Mouse (Mus musculus): ENCODE data around the gene Slc38a9. TPM values are rescaled to one million over a fixed set of nuclear protein-coding genes. Genes with fewer than 3 reads are reported as not detected.

Slc38a9 gene
- polyA plus RNA-seq, 1 experiment = 1.1 TPM

GRCm38 (mm10) chr13:112678154-112678553, 17.6 kb downstream of the Slc38a9 start:
- H3K27me3 ChIP-seq (replicated peaks) = no peaks in the 10 kb centered on the region
- peaks cover 48% of the 10 kb centered on the region for H3K36me3 ChIP-seq (replicated peaks; ENCODE audit: low read length)
- no peak for TF ChIP-seq GATA1 (IDR thresholded peaks at IDR 0.05; ENCODE audit: borderline replicate concordance, low read length)
- no peak for TF ChIP-seq FLI1 (IDR thresholded peaks at IDR 0.05; ENCODE audit: low read length)
- H3K4me1 ChIP-seq = no peaks in the 10 kb centered on the region
- 0 out of 2 replicates have a peak, but pooled peaks cover 4% of the 10 kb centered on the region for H3K9me3 ChIP-seq
- H3K4me3 ChIP-seq (replicated peaks) = no peak overlapping the region

- Histone ChIP-seq H3K4me1 (no peaks in the 10 kb centered on the region), H3K36me3 (replicated peaks; ENCODE audit: low read length) (peaks cover 45% of the 10 kb centered on the region), H3K4me3 (replicated peaks) (no peak overlapping the region), H3K9me3 (no peaks in the 10 kb centered on the region), H3K27me3 (replicated peaks) (no peaks in the 10 kb centered on the region)
- TF ChIP-seq GATA1 (IDR thresholded peaks at IDR 0.05; ENCODE audit: borderline replicate concordance, low read length) = no peak
- no peak for TF ChIP-seq FLI1 (IDR thresholded peaks at IDR 0.05; ENCODE audit: low read length)
Observed at GRCm38 (mm10) chr13:112683312-112683711, 22.8 kb downstream of the Slc38a9 start.

GRCm38 (mm10) chr13:112683970-112684369, 23.4 kb downstream of the Slc38a9 start:
- no peaks in the 10 kb centered on the region for H3K27me3 ChIP-seq (replicated peaks)

GRCm38 (mm10) chr13:112686155-112686554, 25.6 kb downstream of the Slc38a9 start:
- no peak overlapping the region for H3K4me3 ChIP-seq (replicated peaks)
- H3K4me1 ChIP-seq = no peaks in the 10 kb centered on the region
- peaks cover 45% of the 10 kb centered on the region for H3K36me3 ChIP-seq (replicated peaks; ENCODE audit: low read length)
- H3K9me3 ChIP-seq = no peaks in the 10 kb centered on the region
- no peaks in the 10 kb centered on the region for H3K27me3 ChIP-seq (replicated peaks)
- no peak for TF ChIP-seq FLI1 (IDR thresholded peaks at IDR 0.05; ENCODE audit: low read length)
- TF ChIP-seq GATA1 (IDR thresholded peaks at IDR 0.05; ENCODE audit: borderline replicate concordance, low read length) = no peak

More at GRCm38 (mm10) chr13:112683970-112684369, 23.4 kb downstream of the Slc38a9 start:
- H3K36me3 ChIP-seq (replicated peaks; ENCODE audit: low read length) = peaks cover 43% of the 10 kb centered on the region
- TF ChIP-seq GATA1 (IDR thresholded peaks at IDR 0.05; ENCODE audit: borderline replicate concordance, low read length) = no peak
- no peak for TF ChIP-seq FLI1 (IDR thresholded peaks at IDR 0.05; ENCODE audit: low read length)
- no peaks in the 10 kb centered on the region for H3K4me1 ChIP-seq
- no peak overlapping the region for H3K4me3 ChIP-seq (replicated peaks)
- no peaks in the 10 kb centered on the region for H3K9me3 ChIP-seq

- Histone ChIP-seq H3K4me3 (replicated peaks) (no peak overlapping the region), H3K4me1 (peaks cover 5% of the 10 kb centered on the region; the same call in 1 of the 2 replicates), H3K36me3 (replicated peaks; ENCODE audit: low read length) (peaks cover 40% of the 10 kb centered on the region), H3K27me3 (replicated peaks) (no peaks in the 10 kb centered on the region), H3K9me3 (peaks cover 6% of the 10 kb centered on the region)
- no peak for TF ChIP-seq GATA1 (IDR thresholded peaks at IDR 0.05; ENCODE audit: borderline replicate concordance, low read length)
Observed at GRCm38 (mm10) chr13:112692870-112693553, 32.5 kb downstream of the Slc38a9 start.

- TF ChIP-seq FLI1 (IDR thresholded peaks at IDR 0.05; ENCODE audit: low read length) = peak; percentile 89; the same call in 1 of the 2 replicates
- no peak for TF ChIP-seq GATA1 (IDR thresholded peaks at IDR 0.05; ENCODE audit: borderline replicate concordance, low read length)
- Histone ChIP-seq H3K4me1 (peaks cover 5% of the 10 kb centered on the region; the same call in 1 of the 2 replicates), H3K9me3 (peaks cover 6% of the 10 kb centered on the region), H3K36me3 (replicated peaks; ENCODE audit: low read length) (peaks cover 52% of the 10 kb centered on the region), H3K4me3 (replicated peaks) (peak overlapping the region; percentile 47), H3K27me3 (replicated peaks) (no peaks in the 10 kb centered on the region)
Observed at GRCm38 (mm10) chr13:112695526-112696240, 35.1 kb downstream of the Slc38a9 start.

- Histone ChIP-seq H3K4me1 (no peaks in the 10 kb centered on the region), H3K4me3 (replicated peaks) (no peak overlapping the region), H3K36me3 (replicated peaks; ENCODE audit: low read length) (peaks cover 69% of the 10 kb centered on the region), H3K27me3 (replicated peaks) (no peaks in the 10 kb centered on the region), H3K9me3 (no peaks in the 10 kb centered on the region)
- no peak for TF ChIP-seq GATA1 (IDR thresholded peaks at IDR 0.05; ENCODE audit: borderline replicate concordance, low read length)
- no peak for TF ChIP-seq FLI1 (IDR thresholded peaks at IDR 0.05; ENCODE audit: low read length)
Observed at GRCm38 (mm10) chr13:112701256-112701655, 40.7 kb downstream of the Slc38a9 start.

GRCm38 (mm10) chr13:112706351-112706750, 45.8 kb downstream of the Slc38a9 start:
- no peak for TF ChIP-seq FLI1 (IDR thresholded peaks at IDR 0.05; ENCODE audit: low read length)
- H3K36me3 ChIP-seq (replicated peaks; ENCODE audit: low read length) = peaks cover 40% of the 10 kb centered on the region
- no peaks in the 10 kb centered on the region; the same call in 1 of the 2 replicates for H3K4me1 ChIP-seq
- H3K9me3 ChIP-seq = no peaks in the 10 kb centered on the region
- no peaks in the 10 kb centered on the region for H3K27me3 ChIP-seq (replicated peaks)
- H3K4me3 ChIP-seq (replicated peaks) = no peak overlapping the region

GRCm38 (mm10) chr13:112720078-112720736, 59.7 kb downstream of the Slc38a9 start:
- Histone ChIP-seq H3K4me1 (peaks cover 2% of the 10 kb centered on the region; the same call in 1 of the 2 replicates), H3K27me3 (replicated peaks) (no peaks in the 10 kb centered on the region), H3K36me3 (replicated peaks; ENCODE audit: low read length) (peaks cover 32% of the 10 kb centered on the region), H3K4me3 (replicated peaks) (no peak overlapping the region), H3K9me3 (no peaks in the 10 kb centered on the region)
- TF ChIP-seq FLI1 (IDR thresholded peaks at IDR 0.05; ENCODE audit: low read length) = no peak
- no peak for TF ChIP-seq GATA1 (IDR thresholded peaks at IDR 0.05; ENCODE audit: borderline replicate concordance, low read length)

Measured in megakaryocyte, embryonic 14.5 days (primary cell).